10 mouse cellular contexts compared by ENCODE assay signal in genomic region chr4:64148989-64149463, GRCm38 (mm10).
A peak's percentile ranks its signal among the peaks of the same experiment; 100 is the strongest.
DNase-seq lines count a peak whose midpoint lies in the region; ATAC-seq lines count a peak whose summit lies in the region.
"Had no signal": no experiment of that assay in that cellular context is flagged by ENCODE, and none has a peak within 500 bp of the region (broad histone marks: within the 10 kb centered on the region; RNA-seq: fewer than 3 reads in every experiment).

No protein-coding gene starts in this region.

- ATAC-seq in hindbrain, embryonic 15.5 days (ENCODE audit: low FRiP score, low read depth), result peak; percentile 92
- ATAC-seq in erythroid progenitor cell, adult 5-6 weeks (replicated peaks; ENCODE audit: low FRiP score, poor library complexity, severe bottlenecking), result no peak

- H3K4me1 ChIP-seq in hindbrain, embryonic 15.5 days (replicated peaks), result peaks cover 9% of the 10 kb centered on the region; the same call in 1 of the 2 replicates
- H3K4me1 ChIP-seq: limb, embryonic 15.5 days; stomach, embryonic 15.5 days had no signal

- DNase-seq in right cerebral cortex, adult 18-20 months, result peak; percentile 15
- no peak for DNase-seq in right cerebral cortex, postnatal 36 days (ENCODE audit: low spot score in 2 of 2)
- DNase-seq in lung, postnatal 36 days, result peak; percentile 28
- DNase-seq in B cell, adult 2 months, result no peak
- DNase-seq in adipocyte (ENCODE audit: low spot score) (no peak), liver (no peak)

- no peak overlapping the region for H3K9ac ChIP-seq in hindbrain, embryonic 15.5 days
- H3K9ac ChIP-seq: limb, embryonic 15.5 days; stomach, embryonic 15.5 days had no signal

- H3K9me3 ChIP-seq in hindbrain, embryonic 15.5 days, result no peaks in the 10 kb centered on the region
- H3K9me3 ChIP-seq: limb, embryonic 15.5 days; stomach, embryonic 15.5 days had no signal

- peak overlapping the region; percentile 48 for H3K27ac ChIP-seq in hindbrain, embryonic 15.5 days (replicated peaks)
- H3K27ac ChIP-seq: limb, embryonic 15.5 days; stomach, embryonic 15.5 days had no signal

- H3K4me3 ChIP-seq in hindbrain, embryonic 15.5 days, result no peak overlapping the region
- H3K4me3 ChIP-seq: limb, embryonic 15.5 days; stomach, embryonic 15.5 days had no signal

- H3K4me2 ChIP-seq in hindbrain, embryonic 15.5 days, result no peak overlapping the region
- H3K4me2 ChIP-seq: limb, embryonic 15.5 days; stomach, embryonic 15.5 days had no signal

- WGBS in hindbrain, embryonic 15.5 days, result 34% methylated on average over 5 of the region's 5 CpGs

- H3K36me3 ChIP-seq in hindbrain, embryonic 15.5 days, result no peaks in the 10 kb centered on the region
- H3K36me3 ChIP-seq: limb, embryonic 15.5 days; stomach, embryonic 15.5 days had no signal

- no peaks in the 10 kb centered on the region for H3K27me3 ChIP-seq in hindbrain, embryonic 15.5 days
- H3K27me3 ChIP-seq: limb, embryonic 15.5 days; stomach, embryonic 15.5 days had no signal

Comparison
In these comparisons a context has a peak if more than half of its experiments do, and no peak if none do; other contexts are left out.
1. DNase-seq: peak in right cerebral cortex, adult 18-20 months (single experiment) and lung, postnatal 36 days (single experiment); none in right cerebral cortex, postnatal 36 days (0 of 2), B cell, adult 2 months (0 of 2), adipocyte (single experiment) and liver (single experiment).